ENCODE assay signal across 26 mouse cellular contexts in genomic region chr4:40888839-40889238, GRCm38 (mm10). TPM values are rescaled to one million over a fixed set of nuclear protein-coding genes. Genes with fewer than 3 reads are reported as not detected.
DNase-seq lines count a peak whose midpoint lies in the region; ATAC-seq and TF ChIP-seq lines count a peak whose summit lies in the region.
"Had no signal": no experiment of that assay in that cellular context is flagged by ENCODE, and none has a peak within 500 bp of the region (broad histone marks: within the 10 kb centered on the region; RNA-seq: fewer than 3 reads in every experiment).

No protein-coding gene starts in this region.

- no peak for ATAC-seq in forebrain, embryonic 13.5 days
- ATAC-seq: forebrain, embryonic 15.5 days; hindbrain, postnatal 0 days; Patski had no signal

- 76% methylated on average over 11 of the region's 11 CpGs for WGBS in heart, embryonic 10.5 days
- WGBS in liver, adult 2 months = 24% methylated on average over 11 of the region's 11 CpGs
- 87% methylated on average over 11 of the region's 11 CpGs for WGBS in forebrain, embryonic 13.5 days

- no peak overlapping the region for H3K9ac ChIP-seq in liver, adult 2 months (ENCODE audit: low read depth, low read length)
- H3K9ac ChIP-seq in forebrain, embryonic 13.5 days = no peak overlapping the region
- H3K9ac ChIP-seq: embryonic facial prominence, embryonic 12.5 days; embryonic facial prominence, embryonic 15.5 days; forebrain, embryonic 15.5 days; heart, embryonic 13.5 days; hindbrain, embryonic 14.5 days had no signal

- H3K4me1 ChIP-seq in heart, embryonic 10.5 days = peaks cover 17% of the 10 kb centered on the region; the same call in 1 of the 2 replicates
- H3K4me1 ChIP-seq in liver, adult 2 months (ENCODE audit: control insufficient read depth, insufficient read depth, low read length) = peaks cover 7% of the 10 kb centered on the region; the same call in 1 of the 2 replicates
- H3K4me1 ChIP-seq in testis, adult 2 months (ENCODE audit: control insufficient read depth, insufficient read depth, low read length) = peaks cover 2% of the 10 kb centered on the region; the same call in 1 of the 2 replicates
- H3K4me1 ChIP-seq in forebrain, embryonic 13.5 days = no peaks in the 10 kb centered on the region
- H3K4me1 ChIP-seq: embryonic facial prominence, embryonic 12.5 days; embryonic facial prominence, embryonic 15.5 days; forebrain, embryonic 15.5 days had no signal

- no peak for TF ChIP-seq CTCF in liver, adult 2 months (IDR thresholded peaks at IDR 0.05; ENCODE audit: low read depth, low read length)
- no peak for TF ChIP-seq CTCF in testis, adult 2 months (IDR thresholded peaks at IDR 0.05; ENCODE audit: control insufficient read depth, insufficient read depth, insufficient replicate concordance, low read depth, low read length)

- no peaks in the 10 kb centered on the region for H3K9me3 ChIP-seq in heart, embryonic 10.5 days
- H3K9me3 ChIP-seq in forebrain, embryonic 13.5 days (replicated peaks) = no peaks in the 10 kb centered on the region
- H3K9me3 ChIP-seq: embryonic facial prominence, embryonic 12.5 days; embryonic facial prominence, embryonic 15.5 days; forebrain, embryonic 15.5 days; G1E; heart, embryonic 13.5 days had no signal

- TF ChIP-seq POLR2A in liver, adult 2 months (IDR thresholded peaks at IDR 0.05; ENCODE audit: extremely low read depth, insufficient read depth, low read length) = no peak
- TF ChIP-seq POLR2A in testis, adult 2 months (IDR thresholded peaks at IDR 0.05; ENCODE audit: control insufficient read depth, low read depth, low read length) = no peak

- H3K4me2 ChIP-seq in forebrain, embryonic 13.5 days = no peak overlapping the region
- H3K4me2 ChIP-seq: embryonic facial prominence, embryonic 12.5 days; embryonic facial prominence, embryonic 15.5 days; forebrain, embryonic 15.5 days; heart, embryonic 13.5 days; hindbrain, embryonic 14.5 days had no signal

- H3K27me3 ChIP-seq in heart, embryonic 10.5 days (ENCODE audit: insufficient read depth, poor library complexity, severe bottlenecking) = no peaks in the 10 kb centered on the region
- no peaks in the 10 kb centered on the region for H3K27me3 ChIP-seq in liver, adult 2 months (ENCODE audit: control insufficient read depth, insufficient read depth, low read length)
- H3K27me3 ChIP-seq in testis, adult 2 months (ENCODE audit: control insufficient read depth, insufficient read depth, low read length) = no peaks in the 10 kb centered on the region
- no peaks in the 10 kb centered on the region for H3K27me3 ChIP-seq in forebrain, embryonic 13.5 days
- H3K27me3 ChIP-seq: CH12.LX; embryonic facial prominence, embryonic 12.5 days; embryonic facial prominence, embryonic 15.5 days; forebrain, embryonic 15.5 days; heart, embryonic 13.5 days; Patski had no signal

- DNase-seq in heart, embryonic 10.5 days (ENCODE audit: low spot score) = no peak
- DNase-seq in heart, adult 8-10 months (ENCODE audit: low spot score) = no peak
- peak; percentile 66 for DNase-seq in liver, adult 2 months (ENCODE audit: extremely low read depth, low read depth, low spot score)
- no peak for DNase-seq in liver
- DNase-seq in testis, postnatal 10 days (ENCODE audit: low spot score) = no peak
- DNase-seq: B cell, adult 2 months; cerebellum, adult 18-20 months; cerebellum, adult 9-10 months; cerebellum, postnatal 25 days; gastrocnemius, postnatal 14 days; heart, postnatal 4 days had no signal

- no peak overlapping the region for H3K4me3 ChIP-seq in heart, embryonic 10.5 days
- no peak overlapping the region for H3K4me3 ChIP-seq in liver, adult 2 months (ENCODE audit: insufficient read depth, low read depth, low read length)
- no peak overlapping the region for H3K4me3 ChIP-seq in testis, adult 2 months (ENCODE audit: control insufficient read depth, low read depth, low read length)
- H3K4me3 ChIP-seq in forebrain, embryonic 13.5 days = no peak overlapping the region
- H3K4me3 ChIP-seq: embryonic facial prominence, embryonic 12.5 days; embryonic facial prominence, embryonic 15.5 days; forebrain, embryonic 15.5 days; heart, embryonic 13.5 days had no signal

- no peaks in the 10 kb centered on the region for H3K36me3 ChIP-seq in heart, embryonic 10.5 days
- H3K36me3 ChIP-seq in liver, adult 2 months (ENCODE audit: control insufficient read depth, insufficient read depth, low read length) = no peaks in the 10 kb centered on the region
- H3K36me3 ChIP-seq in testis, adult 2 months (ENCODE audit: control insufficient read depth, insufficient read depth, low read length) = no peaks in the 10 kb centered on the region
- H3K36me3 ChIP-seq in forebrain, embryonic 13.5 days (ENCODE audit: poor library complexity, severe bottlenecking) = no peaks in the 10 kb centered on the region
- H3K36me3 ChIP-seq: embryonic facial prominence, embryonic 12.5 days; embryonic facial prominence, embryonic 15.5 days; forebrain, embryonic 15.5 days; G1E; heart, embryonic 13.5 days had no signal

- no peaks in the 10 kb centered on the region for H3K79me2 ChIP-seq in liver, adult 2 months (ENCODE audit: control insufficient read depth, insufficient read depth, low read length)

- peak overlapping the region; percentile 52 for H3K27ac ChIP-seq in heart, embryonic 10.5 days
- peak overlapping the region; percentile 58 for H3K27ac ChIP-seq in liver, adult 2 months (replicated peaks; ENCODE audit: insufficient read depth, low read depth, low read length)
- peak overlapping the region; percentile 5; the same call in 1 of the 2 replicates for H3K27ac ChIP-seq in testis, adult 2 months (ENCODE audit: control insufficient read depth, insufficient read depth, low read depth, low read length)
- H3K27ac ChIP-seq in forebrain, embryonic 13.5 days = no peak overlapping the region
- H3K27ac ChIP-seq: embryonic facial prominence, embryonic 12.5 days; embryonic facial prominence, embryonic 15.5 days; forebrain, embryonic 15.5 days; heart, embryonic 13.5 days; hindbrain, embryonic 14.5 days; hindbrain, postnatal 0 days had no signal

RNA-seq across cellular contexts. Expression of gene Spink4, which starts 31.0 kb away (rescaled TPM):
- polyA plus RNA-seq in heart, embryonic 10.5 days (2016; fragmentation: Nextera tagmentation; extraction: Ambion mirVana) = 6.2 and 10.2 TPM in 2 replicates
- 1 to 10 TPM in 1 of 4 experiments, under 1 TPM in 2, not detected in 1; 0.82 to 1.3 (median 0.94) TPM for total RNA-seq in heart, adult 8-10 months (2022)
- 1.4 and 1.9 TPM in 2 replicates for total RNA-seq in liver, adult 2 months (2014; rRNA removed)
- 0.93 and 1.9 TPM in 2 replicates for polyA plus RNA-seq in liver, adult 2 months (2012; rRNA removed)
- 5.1 and 11.1 TPM in 2 replicates for polyA plus RNA-seq in testis, adult 2 months (2012; rRNA removed)
- polyA plus RNA-seq in forebrain, embryonic 13.5 days (2015; fragmentation: Nextera tagmentation; extraction: Ambion mirVana) = not detected in 2 replicates
- total RNA-seq: CH12.LX; common myeloid progenitor, adult 5-6 weeks; G1E; gastrocnemius, postnatal 14 days; gastrocnemius, postnatal 4 days; hindbrain, postnatal 0 days had no signal
- polyA plus RNA-seq: embryonic facial prominence, embryonic 12.5 days; embryonic facial prominence, embryonic 15.5 days; forebrain, embryonic 11.5 days; forebrain, embryonic 15.5 days; G1E; hindbrain, embryonic 11.5 days; hindbrain, embryonic 14.5 days; hindbrain, postnatal 0 days; Patski had no signal

RNA-seq across cellular contexts. Expression of gene B4galt1, which starts 35.0 kb away (rescaled TPM):
- 38.1 and 47.1 TPM in 2 replicates for polyA plus RNA-seq in heart, embryonic 10.5 days (2016; fragmentation: Nextera tagmentation; extraction: Ambion mirVana)
- total RNA-seq in heart, adult 8-10 months (2022) = 10 to 100 TPM; 53.9 to 60.3 (median 57.4) TPM
- 11.0 and 13.8 TPM in 2 replicates for total RNA-seq in liver, adult 2 months (2014; rRNA removed)
- polyA plus RNA-seq in liver, adult 2 months (2012; rRNA removed) = 20.7 and 28.1 TPM in 2 replicates
- 9.7 and 10.3 TPM in 2 replicates for polyA plus RNA-seq in testis, adult 2 months (2012; rRNA removed)
- polyA plus RNA-seq in forebrain, embryonic 13.5 days (2015; fragmentation: Nextera tagmentation; extraction: Ambion mirVana) = 7.8 and 9.1 TPM in 2 replicates

RNA-seq across cellular contexts. Expression of gene Bag1, which starts 59.3 kb away (rescaled TPM):
- 181 and 209 TPM in 2 replicates for polyA plus RNA-seq in heart, embryonic 10.5 days (2016; fragmentation: Nextera tagmentation; extraction: Ambion mirVana)
- total RNA-seq in heart, adult 8-10 months (2022) = 100 to 1,000 TPM; 252 to 291 (median 269) TPM
- 88.7 and 101 TPM in 2 replicates for total RNA-seq in liver, adult 2 months (2014; rRNA removed)
- polyA plus RNA-seq in liver, adult 2 months (2012; rRNA removed) = 59.6 and 75.9 TPM in 2 replicates
- polyA plus RNA-seq in testis, adult 2 months (2012; rRNA removed) = 229 and 254 TPM in 2 replicates
- polyA plus RNA-seq in forebrain, embryonic 13.5 days (2015; fragmentation: Nextera tagmentation; extraction: Ambion mirVana) = 185 and 207 TPM in 2 replicates

RNA-seq across cellular contexts. Expression of gene Chmp5, which starts 59.4 kb away (rescaled TPM):
- polyA plus RNA-seq in heart, embryonic 10.5 days (2016; fragmentation: Nextera tagmentation; extraction: Ambion mirVana) = 72.3 and 76.7 TPM in 2 replicates
- 10 to 100 TPM; 32.2 to 39.2 (median 37.1) TPM for total RNA-seq in heart, adult 8-10 months (2022)
- total RNA-seq in liver, adult 2 months (2014; rRNA removed) = 63.0 and 78.5 TPM in 2 replicates
- polyA plus RNA-seq in liver, adult 2 months (2012; rRNA removed) = 12.0 and 13.7 TPM in 2 replicates
- polyA plus RNA-seq in testis, adult 2 months (2012; rRNA removed) = 18.0 and 19.0 TPM in 2 replicates
- polyA plus RNA-seq in forebrain, embryonic 13.5 days (2015; fragmentation: Nextera tagmentation; extraction: Ambion mirVana) = 169 and 179 TPM in 2 replicates
